Mouse (Mus musculus) MEL-GATA-1-ER (cell line): ENCODE results near the gene Fam243.

Experiments
- DNase-seq: peaks from one replicate; pipeline ENCODE4 v3.0.0-alpha.2; 2012; ENCODE audit warnings: low read depth; ENCODE audit errors: extremely low read depth

Fam243 gene

DNA sequence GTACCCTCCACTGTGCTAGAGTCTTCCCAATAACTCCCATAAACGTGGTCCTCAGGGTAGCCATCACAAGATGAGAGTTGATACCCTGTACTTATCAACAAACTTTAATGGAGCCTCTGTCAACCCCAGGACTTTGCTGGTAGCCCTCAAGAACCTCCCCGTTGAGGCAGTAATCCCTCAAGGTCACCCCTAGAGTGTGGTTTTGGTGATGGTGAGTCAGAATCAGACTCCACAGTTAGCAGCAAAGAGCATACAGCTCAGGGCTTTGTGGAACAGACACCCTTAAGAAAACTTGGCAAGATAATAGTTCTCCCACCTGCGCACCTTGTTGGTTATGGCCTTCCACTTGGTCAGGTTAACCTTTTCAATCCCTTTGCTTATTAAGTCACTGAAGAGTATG lies 880 bp downstream of the Fam243 start:
- no peak for DNase-seq

DNA sequence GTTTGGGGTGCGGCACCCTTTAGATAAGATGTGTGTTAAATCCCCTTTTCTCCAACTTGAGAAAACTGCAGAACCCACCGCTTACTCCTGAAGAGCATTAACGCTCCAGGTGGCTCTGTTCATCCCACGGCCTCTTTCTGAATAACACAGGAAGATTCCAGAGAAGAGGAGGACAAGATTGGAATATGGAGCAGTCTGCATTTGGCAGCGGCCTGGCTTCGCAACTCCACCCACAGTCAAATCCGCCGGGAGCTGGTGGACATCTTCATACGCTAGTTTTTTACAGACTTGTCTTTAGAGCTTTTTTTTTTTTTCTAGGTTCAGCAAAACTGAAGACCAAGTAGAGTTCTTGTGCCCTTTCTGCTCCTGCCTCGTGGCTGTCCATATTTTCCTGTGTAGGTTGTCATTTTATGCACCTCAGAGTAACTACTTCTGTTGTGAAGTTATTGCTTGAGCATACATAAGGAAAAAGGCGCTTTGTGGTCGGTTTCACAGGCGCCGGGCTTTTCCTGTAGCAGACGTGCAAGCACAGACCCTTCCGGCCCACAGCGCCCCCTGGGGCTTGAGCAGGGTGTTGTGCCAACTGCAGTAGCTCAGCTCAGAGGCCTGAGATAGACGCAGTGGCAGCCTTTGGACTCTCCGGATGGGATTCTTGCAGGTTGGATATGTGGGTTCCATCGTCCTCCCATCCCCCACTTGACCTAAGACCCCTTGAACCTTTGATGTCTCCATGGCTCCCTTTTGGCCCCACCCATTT lies 1.7 kb downstream of the Fam243 start:
- DNase-seq: peak; percentile 49

DNA sequence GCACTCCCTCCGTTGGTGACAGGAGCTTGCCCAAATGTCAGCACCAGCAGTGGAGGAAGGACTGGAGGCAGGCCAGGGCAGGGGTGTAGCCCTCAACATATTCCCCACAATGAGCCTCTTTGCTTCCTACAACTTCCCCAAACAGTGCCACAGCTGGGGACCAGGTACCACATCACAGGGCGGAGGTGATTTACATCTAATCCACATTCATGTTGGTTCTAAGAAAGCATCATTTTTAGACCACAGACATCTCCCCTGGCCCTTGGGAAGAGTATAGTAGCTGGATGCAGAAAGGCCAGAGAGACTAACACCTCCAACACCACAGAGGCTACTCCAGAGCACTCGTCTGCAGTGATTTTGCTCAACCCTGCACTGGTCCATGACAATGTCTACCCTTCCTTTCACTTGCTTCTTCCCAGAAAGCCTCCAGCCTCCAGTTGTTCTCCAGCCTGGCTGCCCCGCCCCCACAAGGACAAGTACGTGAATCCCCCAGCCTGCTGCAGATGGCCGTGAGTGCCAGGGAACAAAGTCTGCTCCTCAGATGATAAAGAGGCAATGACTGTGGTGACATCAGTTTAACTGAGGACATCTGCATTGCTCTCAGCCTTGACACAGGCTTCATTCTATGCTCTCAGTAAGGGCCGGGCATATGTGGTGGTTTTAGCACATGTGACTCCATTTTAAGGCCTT lies 5.0 kb downstream of the Fam243 start:
- DNase-seq: no peak

DNA sequence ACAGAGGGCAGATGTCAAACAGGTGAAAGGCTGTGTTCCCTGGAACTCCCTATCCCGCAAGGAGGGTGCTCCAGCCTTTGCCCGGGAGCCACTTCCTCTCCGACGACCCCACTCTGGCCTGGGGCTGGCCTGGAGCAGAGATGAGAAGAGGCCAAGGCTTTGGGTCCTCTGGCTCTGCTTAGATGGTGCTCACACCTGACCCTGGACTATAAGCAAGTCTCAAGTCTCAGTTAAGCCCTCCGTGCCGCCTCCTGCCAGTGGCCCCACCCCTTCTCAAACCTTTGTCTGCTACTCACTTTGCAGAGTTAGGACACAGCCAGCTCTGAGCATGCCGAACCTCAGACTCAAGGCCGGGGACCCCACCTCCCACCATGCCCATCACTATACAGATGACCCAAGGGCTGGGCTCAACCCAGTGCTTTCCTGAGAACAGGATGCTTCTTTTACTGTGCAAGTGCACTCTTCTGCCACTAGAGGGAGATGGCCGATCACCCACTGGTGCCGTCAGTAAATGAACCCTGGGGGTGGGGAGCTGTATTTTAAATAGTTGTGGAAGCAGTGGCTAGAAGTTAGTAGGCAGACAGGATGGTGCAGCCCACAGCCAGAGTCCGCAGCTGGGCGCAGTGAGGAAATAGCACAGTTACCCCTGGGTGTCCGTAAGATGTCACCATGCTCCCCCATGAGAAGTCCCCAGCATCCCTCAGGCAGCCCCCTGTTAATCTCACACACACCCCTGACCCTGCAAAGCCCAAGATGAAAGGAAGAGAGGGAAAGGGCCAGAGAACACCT lies 7.1 kb downstream of the Fam243 start:
- no peak for DNase-seq

DNA sequence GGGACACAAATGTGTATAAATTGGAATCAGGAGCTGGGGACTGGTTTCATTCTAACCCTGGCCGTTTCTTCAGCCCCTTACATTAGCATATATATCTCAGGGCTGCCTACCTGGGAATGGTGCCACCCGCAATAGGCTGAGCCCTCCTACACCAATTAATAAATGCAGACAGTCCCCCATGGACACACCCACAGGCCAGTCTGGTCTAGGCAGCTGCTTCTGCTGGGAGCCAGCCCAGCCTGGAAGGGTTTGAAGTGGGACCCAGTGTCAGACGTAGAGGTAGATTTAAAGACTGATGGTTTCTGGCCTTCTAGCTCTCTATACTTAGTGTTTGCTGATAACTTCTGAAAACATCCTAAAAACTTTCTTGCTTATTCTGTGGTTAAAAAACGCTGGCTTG lies 12.1 kb downstream of the Fam243 start:
- DNase-seq: no peak

DNA sequence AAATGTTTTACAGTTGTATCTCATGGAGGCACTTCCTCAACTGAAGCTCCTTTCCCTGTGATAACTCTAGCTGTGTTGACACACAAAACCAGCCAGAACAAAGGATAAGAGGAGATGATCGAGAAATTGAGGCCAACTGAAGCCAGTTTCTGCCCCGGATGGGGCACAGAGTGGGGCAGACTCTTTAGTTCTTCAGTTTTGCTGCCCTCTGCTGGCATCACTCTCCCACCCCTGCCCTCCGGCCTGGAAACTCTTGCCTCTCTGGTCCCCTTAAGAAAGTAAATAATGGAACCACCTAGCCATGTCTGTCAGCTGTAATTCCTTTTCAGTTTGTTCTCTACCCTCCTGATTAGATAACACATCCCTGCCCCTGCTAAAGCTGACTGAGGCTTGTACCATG lies 13.3 kb downstream of the Fam243 start:
- no peak for DNase-seq

DNA sequence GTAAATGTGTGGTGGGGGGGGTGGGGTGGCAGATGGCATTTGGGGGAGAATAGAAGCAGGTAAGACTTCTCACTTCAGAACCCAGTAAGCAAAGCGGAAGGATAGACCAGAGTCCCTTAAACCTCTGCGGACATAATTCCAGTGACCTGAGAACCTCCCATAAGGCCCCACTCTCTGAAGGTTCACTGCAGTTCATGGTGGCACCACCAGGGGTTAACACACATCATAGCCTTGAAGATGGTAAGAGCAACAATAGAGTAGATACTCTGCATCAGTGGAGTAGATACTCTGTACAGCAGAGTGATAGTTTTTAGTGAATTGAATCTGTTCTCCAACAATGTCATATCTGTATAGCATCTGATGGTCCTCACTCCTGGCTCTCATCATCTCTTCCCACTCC lies 15.7 kb downstream of the Fam243 start:
- no peak for DNase-seq

DNA sequence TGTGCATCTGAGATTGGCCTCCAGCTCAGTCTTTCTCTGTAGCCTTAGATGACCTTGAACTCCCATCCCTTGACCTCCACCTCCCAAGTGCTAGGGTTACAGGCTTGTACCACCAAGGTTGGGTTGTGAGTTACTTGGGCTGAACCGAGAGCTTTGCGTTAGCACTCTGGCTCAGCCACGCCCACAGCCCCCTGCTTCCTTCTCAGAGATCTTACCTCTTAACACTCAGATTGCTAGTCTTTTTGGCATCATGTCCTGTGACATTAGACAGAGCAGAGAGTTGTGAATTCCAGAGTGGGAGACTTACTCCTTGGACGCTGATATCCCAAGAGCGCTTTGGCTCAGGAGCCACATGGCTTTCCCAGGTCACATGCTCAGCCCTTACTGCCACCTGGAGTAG lies 18.7 kb downstream of the Fam243 start:
- DNase-seq: no peak

DNA sequence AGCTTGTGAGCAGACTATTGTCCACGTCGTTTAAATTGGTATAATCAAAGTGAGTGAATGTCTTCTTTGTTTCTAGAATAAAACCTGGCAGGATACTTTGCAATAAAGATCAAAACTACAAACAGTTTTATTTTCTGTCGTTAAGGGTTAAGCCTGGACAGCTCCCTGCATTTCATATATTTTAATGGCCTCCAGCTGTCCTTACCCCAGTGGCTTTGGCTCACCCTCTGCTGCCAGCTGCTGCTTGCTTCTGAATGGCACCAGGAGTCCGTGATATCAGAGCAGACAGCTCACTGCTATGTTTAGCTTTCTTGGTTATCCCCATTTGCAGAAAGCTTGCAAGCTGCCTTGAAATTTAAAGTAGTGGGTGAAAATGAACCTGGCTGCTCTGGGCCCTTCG lies 19.3 kb downstream of the Fam243 start:
- DNase-seq: no peak

DNA sequence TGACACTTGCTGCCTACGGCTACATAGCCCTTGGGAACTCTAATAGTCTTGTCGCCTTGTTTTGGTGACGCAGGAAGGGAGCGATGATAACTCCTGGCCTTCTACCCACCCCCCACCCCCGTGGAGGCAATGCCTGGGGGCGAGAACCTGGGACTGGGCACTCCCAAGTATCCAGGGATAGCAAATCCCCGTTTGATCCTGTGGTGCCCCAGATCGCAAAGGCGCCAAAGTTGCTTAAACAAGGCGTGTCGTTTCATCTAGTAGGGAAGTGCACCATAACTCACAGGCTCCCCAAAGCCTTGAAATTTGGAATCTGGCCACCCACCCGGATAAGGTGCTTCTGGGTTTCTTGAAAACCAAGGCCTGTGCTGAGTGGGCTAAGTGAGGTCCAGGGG lies 19.8 kb downstream of the Fam243 start:
- DNase-seq: peak; percentile 36

DNA sequence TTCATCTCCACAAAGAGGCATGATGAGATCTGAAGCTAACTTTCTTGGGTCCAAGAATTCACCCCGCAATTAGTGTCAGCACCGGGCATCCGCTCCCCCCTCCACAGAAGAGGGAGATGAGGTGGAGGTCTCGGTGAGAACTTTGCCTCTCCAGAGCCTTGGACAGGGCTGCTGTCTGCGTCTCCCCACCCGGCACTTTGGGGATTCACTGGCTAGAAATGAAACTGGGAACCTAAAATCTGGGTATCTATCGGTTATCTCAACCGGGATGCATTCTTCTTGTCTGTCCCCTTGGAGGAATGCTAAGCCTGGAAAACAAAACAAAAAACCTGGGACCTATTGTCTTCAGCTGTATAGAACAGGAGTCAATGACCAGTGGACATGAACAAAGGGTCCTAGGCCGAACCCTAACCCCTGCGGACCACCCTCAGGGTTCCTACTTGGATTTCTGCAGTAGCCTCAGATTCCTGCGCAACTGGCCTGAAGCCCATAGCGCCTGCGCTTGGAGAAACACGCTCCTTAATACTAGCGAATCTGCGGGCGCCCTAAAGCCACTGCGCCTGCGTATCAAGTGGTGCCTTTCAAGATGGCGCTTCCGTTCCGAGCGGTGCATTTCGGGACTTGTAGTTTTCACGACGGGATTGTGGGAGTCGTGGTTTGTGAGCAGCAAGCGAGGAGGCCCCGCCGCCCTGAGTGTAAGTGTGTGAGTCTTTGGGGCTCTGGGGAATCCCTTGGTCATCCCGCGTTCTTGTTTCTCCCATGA lies 20.4 kb downstream of the Fam243 start, which contains the start of gene Smim11:
Gene Smim11, plus strand, starts transcription at position 638 of the 763 bp plus-strand sequence.
- DNase-seq: peak; percentile 95

DNA sequence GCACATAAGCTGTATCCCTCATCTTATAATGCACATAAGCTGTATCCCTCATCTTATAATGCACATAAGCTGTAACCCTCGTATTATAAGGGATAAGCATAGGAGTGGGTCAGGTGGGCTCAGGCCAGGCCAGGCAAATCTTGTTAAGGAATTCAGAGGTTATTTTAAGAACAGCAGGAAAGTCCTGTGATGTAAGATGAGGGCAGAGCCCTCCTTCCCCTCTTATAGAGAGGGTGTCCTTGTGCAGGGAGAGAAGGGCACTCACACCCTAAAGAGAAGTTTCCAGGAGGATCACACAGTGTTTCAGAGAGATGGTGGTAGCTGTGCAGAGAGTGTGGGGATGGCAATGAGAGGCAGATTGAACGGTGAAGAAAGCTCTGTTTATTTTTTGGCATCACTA lies 25.9 kb downstream of the Fam243 start:
- no peak for DNase-seq

DNA sequence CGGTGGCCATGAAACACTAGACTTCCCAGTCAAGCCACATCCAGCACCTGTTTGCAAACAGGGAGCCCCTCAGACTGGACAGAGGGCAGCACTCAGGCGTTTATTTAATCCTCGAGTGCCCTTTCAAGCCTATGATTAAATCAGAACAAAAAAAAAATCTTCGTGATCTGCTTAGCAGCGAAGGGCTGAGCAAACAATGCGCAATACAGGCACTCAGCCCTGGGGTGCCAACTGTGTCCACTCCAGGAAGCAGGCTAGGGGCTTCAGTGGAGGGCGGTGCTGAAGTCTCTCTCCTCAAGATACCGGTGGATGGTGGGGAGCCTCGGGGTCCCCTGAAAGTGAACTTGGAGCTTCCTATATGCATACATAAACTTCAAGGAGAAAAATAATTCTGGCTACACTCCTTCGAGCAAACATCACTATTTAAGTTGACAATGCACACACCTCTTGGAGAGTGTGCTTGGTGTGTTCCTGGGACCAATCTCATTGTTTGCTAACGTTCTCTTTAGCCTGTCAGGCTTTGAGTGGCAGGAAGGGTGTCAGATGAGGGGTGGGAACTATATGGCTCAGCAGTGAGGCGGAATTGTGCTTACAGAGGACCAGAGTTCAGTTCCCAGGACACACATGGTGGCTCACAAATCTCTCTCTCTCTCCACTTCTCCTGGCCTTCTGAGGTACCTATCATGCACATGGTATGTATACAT lies 26.8 kb downstream of the Fam243 start:
- no peak for DNase-seq

DNA sequence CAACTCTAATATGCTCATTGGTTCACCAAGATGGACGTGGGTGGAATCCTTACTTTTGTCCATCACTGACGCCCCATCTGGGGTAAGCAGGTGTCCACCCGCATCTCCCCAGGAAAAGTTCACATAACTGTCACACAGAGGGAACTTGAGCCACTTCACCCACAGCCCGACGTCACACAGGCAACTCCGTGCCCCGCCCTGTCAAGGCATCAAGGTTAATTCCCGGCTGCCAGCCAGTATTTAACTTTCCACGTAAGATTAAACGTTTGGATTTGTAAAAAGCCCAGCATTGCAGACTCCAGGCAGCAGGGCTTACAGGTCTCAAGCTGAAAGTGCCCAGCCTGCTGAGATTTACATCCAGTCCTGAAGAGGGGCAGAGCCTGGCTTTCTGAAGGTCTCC lies 29.1 kb downstream of the Fam243 start, which contains the start of gene Kcne2:
Gene Kcne2, plus strand, starts transcription at position 289 of the 400 bp plus-strand sequence.
- no peak for DNase-seq

DNA sequence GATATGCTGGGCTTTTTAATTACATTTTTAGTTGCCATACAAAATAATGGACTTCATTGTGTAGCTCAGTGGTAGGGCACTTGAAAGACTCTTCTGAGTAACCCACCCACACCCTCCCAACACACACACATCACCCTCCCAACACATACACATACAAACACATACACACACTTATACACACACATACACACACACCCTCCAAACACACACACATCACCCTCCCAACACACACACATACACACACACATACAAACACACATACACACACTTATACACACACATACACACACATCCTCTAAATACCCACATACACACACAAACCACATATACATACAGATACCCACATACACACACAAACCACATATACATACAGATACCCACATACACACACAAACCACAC lies 31.2 kb downstream of the Fam243 start:
- DNase-seq: no peak

DNA sequence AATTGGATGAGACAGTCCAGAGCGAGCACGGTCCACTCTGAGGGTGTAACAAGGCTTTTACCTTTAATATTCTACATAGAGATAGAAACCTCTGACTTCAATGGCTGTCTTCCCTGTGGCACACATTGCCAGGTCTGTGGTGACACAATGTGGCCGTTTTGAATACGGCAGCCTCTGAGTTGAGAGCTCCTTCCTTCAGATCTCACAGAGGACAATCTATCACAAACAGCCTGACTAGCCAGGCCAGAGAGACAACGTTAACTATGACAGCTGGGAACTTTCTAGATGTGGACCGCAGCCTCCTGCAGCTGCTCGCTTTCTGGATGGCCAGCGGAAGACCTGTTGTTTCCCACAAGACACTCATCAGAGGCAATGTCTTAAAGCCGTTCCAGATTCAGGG lies 32.5 kb downstream of the Fam243 start:
- DNase-seq: no peak

DNA sequence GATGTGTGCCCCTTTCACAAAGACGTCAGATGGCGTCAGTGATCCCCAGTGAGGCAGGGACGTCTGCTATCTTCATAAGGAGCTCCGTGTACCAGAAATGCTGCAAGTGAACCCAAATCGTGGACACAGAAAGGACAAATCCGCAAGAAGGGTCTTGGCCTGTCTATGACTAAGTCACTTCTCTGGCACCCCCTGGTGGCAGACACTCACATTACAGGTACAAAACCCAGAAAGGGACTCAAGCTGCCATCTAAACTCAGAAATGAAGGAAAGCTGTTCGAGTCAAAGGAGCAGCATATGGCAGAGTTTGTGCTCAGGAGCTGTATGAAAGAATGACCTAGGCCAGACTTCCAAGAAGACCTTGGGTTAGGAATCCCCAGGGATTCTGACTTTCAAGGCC lies 34.6 kb downstream of the Fam243 start:
- peak; percentile 33 for DNase-seq

DNA sequence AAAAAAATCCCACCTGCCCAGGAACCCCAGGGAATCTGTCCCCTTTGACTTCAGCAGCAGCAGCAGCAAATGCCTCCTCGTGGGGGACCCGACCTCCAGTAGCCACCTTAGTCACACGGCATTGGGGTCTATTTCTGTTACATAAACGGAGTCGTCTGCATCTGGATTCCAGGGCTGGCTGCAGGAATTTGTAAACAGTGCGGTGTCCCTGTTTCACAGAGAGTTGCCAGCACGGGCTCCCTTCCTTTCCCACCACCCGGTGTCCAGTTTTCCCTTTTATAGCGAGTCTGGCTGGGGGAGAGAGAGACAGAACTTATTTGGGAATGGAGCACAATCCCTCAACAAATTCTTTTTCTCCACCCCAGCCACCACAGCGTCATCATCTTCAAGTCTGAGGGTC lies 36.2 kb downstream of the Fam243 start:
- DNase-seq: no peak

DNA sequence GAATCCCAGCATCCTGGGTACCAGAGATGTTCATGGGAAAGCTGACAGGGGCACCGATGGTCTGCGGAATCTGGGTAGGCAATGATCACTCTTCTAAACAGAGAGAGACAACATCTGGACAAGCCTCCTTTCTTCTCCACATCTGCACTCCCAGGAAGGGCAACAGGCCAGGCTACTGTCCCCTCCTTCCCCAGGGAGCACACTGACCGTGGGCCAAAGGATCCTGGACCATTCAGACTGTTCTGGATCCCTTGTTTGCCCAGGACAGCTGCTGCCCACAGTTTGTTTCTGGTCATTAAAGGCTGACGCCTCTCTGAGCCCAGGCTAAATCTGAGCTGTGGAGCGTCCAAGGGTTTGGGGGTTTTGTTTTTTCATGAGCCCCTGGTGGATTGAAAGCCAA lies 38.6 kb downstream of the Fam243 start:
- DNase-seq: no peak

DNA sequence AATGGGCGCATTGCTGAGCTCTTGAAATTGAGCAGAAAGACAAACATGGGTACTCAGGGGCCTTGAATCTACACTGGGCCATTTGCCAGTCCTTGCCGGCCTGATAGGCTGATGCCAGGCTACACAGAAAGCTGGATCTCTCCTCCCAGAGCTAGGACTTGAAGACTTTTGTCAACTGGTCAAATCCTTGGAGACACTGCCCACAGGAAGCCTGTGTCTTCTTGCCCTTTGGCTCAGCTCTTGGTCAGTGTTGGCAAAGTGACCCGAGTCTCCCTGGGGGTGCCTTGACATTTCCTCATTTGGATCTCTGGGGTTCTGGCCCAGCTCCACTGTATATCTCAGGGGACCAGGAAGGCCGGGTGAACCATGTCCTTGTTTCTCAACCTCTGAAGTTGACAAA lies 45.7 kb downstream of the Fam243 start:
- no peak for DNase-seq

DNA sequence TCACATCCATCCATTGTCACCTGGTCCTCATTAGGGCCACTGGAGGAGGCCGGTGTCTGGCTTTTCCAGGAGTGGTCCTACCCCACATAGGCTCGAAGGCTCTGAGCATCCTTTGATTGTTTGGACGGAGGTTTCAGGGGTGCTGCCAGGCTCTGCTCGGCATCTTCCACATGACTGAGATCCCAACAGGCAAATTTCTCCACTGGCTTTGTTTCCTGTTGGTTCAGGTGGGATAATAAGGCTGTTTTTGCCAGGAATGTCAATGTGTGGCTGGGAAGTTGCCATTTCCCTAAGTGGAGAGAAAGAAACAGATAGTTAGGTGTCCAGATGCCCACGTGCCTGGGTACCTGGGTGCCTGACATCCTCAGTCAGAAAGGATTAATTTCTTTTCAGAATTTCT lies 46.7 kb downstream of the Fam243 start:
- DNase-seq: no peak
